Comparison of ENCODE assay signal across 8 mouse cellular contexts in the genomic region with DNA sequence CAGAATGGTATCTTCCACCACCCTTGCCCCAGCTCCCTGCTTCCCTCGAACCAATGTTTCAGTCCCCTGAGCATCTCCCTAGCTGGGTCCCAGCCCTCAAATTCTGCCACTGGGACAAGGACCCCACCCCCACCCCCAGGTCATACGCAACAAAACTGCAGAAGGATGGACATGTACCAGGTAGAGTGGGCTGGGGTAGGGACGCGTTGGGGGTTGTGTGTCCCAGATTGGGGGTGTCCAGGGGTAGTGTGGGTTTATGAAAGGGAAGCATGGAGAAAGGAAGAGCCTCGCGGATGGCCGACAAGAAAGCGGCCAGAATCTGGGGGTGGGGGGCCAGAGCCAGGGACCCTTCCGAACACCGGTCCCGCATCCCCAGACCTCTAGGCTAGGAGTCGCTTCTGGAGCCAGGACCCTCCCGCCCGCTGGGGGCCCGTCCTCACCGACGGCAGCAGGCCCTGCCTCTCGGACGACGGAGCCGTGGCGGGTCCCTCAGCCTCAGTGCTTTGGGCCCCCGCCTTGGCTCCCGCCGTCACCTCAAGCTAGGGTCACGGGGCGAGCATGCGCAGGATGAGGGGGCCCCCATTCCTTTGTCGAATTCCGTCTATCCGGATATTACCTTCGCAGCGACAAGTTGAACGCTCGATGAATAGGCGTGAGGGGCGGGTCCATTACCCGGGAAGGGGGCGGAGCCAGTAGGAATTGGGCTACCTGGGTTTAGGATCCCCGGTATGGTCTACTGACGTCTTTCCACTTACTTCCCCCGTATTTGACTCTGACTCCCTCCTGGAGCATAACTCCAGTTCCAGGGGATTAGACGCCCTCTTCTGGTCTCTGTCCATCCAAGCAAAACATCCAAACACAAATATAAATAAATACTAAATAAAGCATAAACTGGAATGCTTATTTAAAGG. TPM values are rescaled to one million over a fixed set of nuclear protein-coding genes. Genes with fewer than 3 reads are reported as not detected.
A peak's percentile ranks its signal among the peaks of the same experiment; 100 is the strongest.
DNase-seq lines count a peak whose midpoint lies in the region; ATAC-seq and TF ChIP-seq lines count a peak whose summit lies in the region.

Gene Flywch2 (minus strand): TSS at position 521 of the 911 bp plus-strand sequence.

- H3K9ac ChIP-seq in neural tube, embryonic 14.5 days (replicated peaks; ENCODE audit: low read depth, low read length): peak within 1 kb of the TSS; percentile 87

- intact Hi-C loops in heart, postnatal 36 days (cut with DNase I): no loop called here

- H3K27ac ChIP-seq in layer of hippocampus, adult 2 months: peak within 1 kb of the TSS; percentile 93
- H3K27ac ChIP-seq in neural tube, embryonic 14.5 days (ENCODE audit: low read depth, low read length): peak within 1 kb of the TSS; percentile 94

- peak; percentile 60 for TF ChIP-seq CTCF in layer of hippocampus, adult 2 months (conservative IDR thresholded peaks at IDR 0.05)

- H3K36me3 ChIP-seq in neural tube, embryonic 14.5 days (ENCODE audit: control insufficient read depth, insufficient read depth, low read length): no peaks in the 10 kb centered on the region

- ATAC-seq in neural tube, embryonic 14.5 days (ENCODE audit: low read depth): peak; percentile 91

- no peaks in the 10 kb centered on the region for H3K9me3 ChIP-seq in neural tube, embryonic 14.5 days (ENCODE audit: control insufficient read depth, low read length)

- no peaks in the 10 kb centered on the region for H3K27me3 ChIP-seq in neural tube, embryonic 14.5 days (ENCODE audit: control insufficient read depth, insufficient read depth, low read length)

- H3K4me1 ChIP-seq in neural tube, embryonic 14.5 days (ENCODE audit: control insufficient read depth, insufficient read depth, low read length): peaks cover 10% of the 10 kb centered on the region

- 2% methylated on average over 37 of the region's 43 CpGs for WGBS in neural tube, embryonic 14.5 days

- peak within 1 kb of the TSS; percentile 74 for H3K4me2 ChIP-seq in neural tube, embryonic 14.5 days (ENCODE audit: low read depth, low read length)

- peak within 1 kb of the TSS; percentile 72 for H3K4me3 ChIP-seq in layer of hippocampus, adult 2 months
- peak within 1 kb of the TSS; percentile 58 for H3K4me3 ChIP-seq in neural tube, embryonic 14.5 days (ENCODE audit: low read depth, low read length)

- DNase-seq in MN1 (ENCODE audit: low spot score): peak; percentile 57
- peak; percentile 94 for DNase-seq in cerebellum, adult 8-10 months
- peak; percentile 87 for DNase-seq in forelimb bud, embryonic 11.5 days (ENCODE audit: low read depth, low spot score)
- DNase-seq in heart, postnatal 36 days: peak; percentile 59 to 60
- DNase-seq in layer of hippocampus, adult 2 months (ENCODE audit: low spot score in 2 of 2): peak; percentile 91 to 95
- DNase-seq in lung, adult 18-20 months: peak; percentile 86 to 91
- DNase-seq in testis, postnatal 10 days (ENCODE audit: low spot score): peak; percentile 88

RNA-seq across cellular contexts. Expression of gene Flywch2, which starts in this region (rescaled TPM):
- total RNA-seq in heart, postnatal 36 days (2021): under 1 TPM; 0.78 to 0.81 TPM
- total RNA-seq in layer of hippocampus, adult 2 months (2021): 10 to 100 TPM; 10.6 to 12.3 TPM
- 69.9 and 96.5 TPM in 2 replicates for polyA plus RNA-seq in neural tube, embryonic 14.5 days (2014; fragmentation: Nextera tagmentation; extraction: Ambion mirVana)

Comparison
In these comparisons a context has a peak if more than half of its experiments do, and no peak if none do; other contexts are left out.
1. Peak in every context shown above with its lines: DNase-seq, ATAC-seq, H3K4me3 ChIP-seq and H3K27ac ChIP-seq.
2. RNA of gene Flywch2 (total RNA-seq): 10.6 to 12.3 TPM in layer of hippocampus, adult 2 months; 0.78 to 0.81 TPM in heart, postnatal 36 days; every median in the first group is over 4 times any median in the second.
3. Peak in DNase-seq in heart, postnatal 36 days; RNA of the gene not detected or under 1 TPM.